Mouse (Mus musculus): ENCODE measurements around the gene Zdhhc18. TPM values are rescaled to one million over a fixed set of nuclear protein-coding genes. Genes with fewer than 3 reads are reported as not detected.

The Zdhhc18 gene
- 10 to 100 TPM; 27.5 to 38.4 TPM for total RNA-seq (2023)

DNA sequence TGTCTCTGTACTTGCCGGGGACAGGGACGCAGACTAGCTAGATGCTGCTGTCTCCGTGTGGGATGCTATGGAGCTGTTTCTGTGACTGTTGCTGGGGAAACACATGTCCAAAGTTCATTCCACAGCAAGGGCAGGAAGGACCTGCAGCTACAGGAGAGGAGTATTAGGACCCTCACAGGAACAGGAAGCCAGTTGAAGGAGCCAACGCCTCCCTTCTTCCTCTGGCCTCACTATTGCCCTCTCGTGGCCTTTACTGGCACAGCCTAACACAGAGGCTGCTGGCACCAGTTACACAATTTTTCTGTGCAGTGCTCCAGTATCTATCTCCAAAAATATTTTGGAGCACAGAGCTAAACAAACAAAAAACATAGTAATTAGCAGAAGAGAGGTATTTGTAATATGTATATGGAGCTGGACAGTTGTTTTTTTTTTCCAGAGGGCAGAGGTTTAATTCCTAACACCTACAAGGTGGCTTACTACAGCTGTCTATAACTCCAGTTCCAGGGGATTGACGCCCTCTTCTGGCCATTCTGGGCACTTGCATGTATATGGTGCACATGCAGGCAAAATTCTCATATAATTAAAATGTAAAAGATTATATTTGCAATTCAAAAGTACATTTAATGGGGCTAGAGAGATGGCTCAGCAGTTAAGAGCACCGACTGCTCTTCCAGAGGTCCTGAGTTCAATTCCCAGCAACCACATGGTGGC, at the start of gene Zdhhc18:
TSS of gene Zdhhc18 (minus strand) at position 166 of the 711 bp plus-strand sequence.

DNA sequence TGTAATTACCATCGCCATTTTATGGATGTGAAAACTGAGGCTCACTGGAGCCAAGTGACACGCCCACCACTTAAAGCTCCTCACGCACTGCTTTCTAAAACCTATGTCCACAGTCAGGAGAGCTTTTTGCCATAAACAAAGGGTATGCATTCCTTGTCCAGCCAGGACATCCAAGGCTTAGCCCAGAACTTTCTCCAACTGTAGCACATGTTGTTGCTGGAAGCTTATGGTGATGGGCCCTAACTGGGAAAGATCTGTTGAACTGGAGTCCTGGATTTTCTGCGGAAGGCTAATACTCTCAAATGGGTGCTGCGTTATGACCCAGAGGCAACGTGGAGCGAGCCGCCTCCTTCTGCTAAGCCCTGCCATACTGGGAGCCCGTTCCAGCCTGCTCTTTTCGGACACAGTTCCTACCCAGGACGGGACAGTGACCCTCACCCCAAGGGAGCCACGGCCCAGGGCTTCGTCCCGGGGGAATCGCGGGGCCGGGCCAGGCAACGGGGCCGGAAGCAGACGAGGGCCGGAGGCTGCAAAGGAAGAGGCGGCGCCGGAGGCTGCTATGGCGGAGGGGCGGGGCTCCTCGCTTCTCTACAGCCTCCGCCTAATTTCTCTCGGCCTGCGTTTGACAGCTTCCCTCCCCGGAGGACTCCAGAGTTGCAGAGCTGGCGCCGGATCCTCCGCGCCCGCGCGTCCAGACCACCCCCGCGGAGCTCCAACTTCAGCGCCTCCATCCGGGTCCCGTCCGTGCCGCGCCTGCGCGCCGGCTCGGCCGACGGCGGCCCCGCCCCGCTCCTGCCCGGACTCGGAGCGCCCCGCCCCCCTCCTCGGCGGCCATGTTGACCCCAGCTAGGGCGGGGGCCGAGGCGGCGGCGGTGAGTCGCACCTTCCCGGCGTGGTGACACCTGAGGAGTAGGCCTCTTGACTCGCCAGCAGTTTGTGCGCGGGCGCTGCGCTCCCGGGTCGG, 22.2 kb upstream of the Zdhhc18 start, which contains the start of gene Pigv:
TSS of gene Pigv (minus strand) at position 767 of the 964 bp plus-strand sequence.

DNA sequence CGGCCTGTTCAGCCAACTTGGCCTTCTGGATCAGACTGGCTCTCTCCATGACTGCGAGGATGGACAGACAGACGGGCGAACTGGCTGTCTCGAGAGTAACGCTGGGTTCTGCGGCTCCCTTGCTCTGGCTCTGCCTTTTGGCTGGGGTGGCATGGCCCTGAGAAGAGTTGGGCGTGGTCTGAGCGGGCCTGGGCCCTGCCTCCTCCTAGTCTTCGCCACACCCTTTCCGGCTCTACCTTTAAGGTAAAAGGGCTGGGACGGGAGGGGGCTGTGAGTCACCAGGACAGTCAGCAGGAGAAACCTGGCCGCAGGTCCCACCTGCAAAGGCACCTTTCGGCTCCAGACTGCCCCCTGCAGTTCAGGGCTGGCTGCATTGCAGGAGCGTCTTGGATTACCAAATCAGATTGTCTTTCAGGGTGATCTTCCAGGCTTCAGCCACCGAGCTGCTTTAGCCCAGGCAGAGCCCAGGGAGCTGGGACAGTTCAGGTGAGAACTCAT, 48.2 kb downstream of the Zdhhc18 start, which contains the start of gene Sfn:
TSS of gene Sfn (minus strand) at position 448 of the 498 bp plus-strand sequence.

DNA sequence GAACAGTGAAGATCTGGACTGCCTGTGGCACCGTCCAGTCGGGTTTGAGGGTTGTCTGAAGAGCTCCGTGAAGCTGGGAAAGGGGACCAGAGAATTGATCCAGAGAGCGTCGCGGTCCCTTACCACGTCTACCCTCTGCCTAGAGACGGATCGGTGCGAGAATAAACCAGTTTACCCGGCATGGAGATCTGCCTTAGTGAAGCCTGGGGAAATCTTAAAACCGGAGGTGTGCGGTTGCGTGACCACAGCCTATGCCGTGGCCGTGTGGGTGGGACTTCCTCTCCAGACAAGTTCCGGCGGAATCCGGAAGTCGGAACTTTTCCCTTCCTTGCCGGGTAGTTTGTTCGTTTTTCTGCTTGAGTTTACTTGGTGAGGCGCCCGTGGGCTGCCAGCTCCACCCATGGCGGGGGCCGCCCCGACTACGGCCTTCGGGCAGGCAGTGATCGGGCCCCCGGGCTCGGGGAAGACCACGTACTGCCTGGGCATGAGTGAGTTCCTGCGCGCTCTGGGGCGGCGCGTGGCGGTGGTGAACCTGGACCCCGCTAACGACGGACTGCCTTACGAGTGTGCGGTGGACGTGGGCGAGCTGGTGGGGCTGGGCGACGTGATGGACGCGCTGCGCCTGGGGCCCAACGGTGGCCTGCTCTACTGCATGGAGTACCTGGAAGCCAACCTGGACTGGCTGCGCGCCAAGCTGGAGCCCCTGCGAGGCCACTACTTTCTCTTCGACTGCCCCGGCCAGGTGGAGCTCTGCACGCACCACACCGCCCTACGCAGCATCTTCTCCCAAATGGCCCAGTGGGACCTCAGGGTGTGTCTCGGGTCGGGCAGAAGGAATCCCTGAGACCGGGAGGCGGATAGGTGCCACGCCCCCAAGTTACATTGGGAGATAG, 65.6 kb downstream of the Zdhhc18 start, which contains the start of gene Gpn2:
TSS of gene Gpn2 (plus strand) at position 304 of the 893 bp plus-strand sequence.

DNA sequence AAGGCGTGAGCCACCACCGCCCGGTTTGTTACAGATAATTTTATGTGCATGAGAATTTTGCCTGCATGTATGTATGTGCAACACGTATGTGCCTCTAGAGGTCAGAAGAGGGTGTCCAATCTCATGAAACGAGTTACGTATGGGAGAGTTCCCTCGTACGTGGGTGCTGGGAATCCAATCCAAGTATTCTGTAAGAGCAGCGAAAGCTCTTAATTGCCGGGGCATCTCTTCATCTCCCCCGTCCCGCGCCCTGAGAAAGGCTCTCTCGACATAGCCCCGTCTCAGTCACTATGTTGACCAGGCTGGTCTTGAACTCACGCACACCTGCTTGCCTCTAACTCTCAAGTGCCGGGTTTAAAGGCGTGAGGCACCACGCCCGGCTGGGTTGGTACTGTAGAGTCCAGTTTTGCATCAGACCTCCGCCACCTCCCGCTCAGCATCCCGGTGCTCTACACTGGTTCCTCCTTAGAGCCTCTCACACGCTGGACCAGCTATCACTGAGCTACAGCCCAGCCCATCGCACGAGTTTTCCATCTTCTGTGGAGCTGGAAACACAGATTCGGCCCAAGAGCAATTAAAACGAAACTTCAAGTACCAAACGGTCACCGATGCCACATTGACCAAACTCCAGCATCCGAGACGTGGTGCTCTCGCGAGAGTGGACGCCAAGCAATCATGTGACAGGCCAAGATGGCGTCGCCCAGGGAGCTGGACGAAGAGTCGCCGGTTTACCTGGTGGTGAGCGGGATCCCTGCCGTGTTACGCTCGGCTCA, 75.7 kb downstream of the Zdhhc18 start, which contains the start of gene Gpatch3:
TSS of gene Gpatch3 (plus strand) at position 676 of the 773 bp plus-strand sequence.

Other genes starting within 250 kb of the Zdhhc18 start
- gene Tent5b, start 170.0 kb downstream of the Zdhhc18 start, total RNA-seq (2023): not detected
- gene Trnp1, start 151.6 kb downstream of the Zdhhc18 start, total RNA-seq (2023): 1 to 10 TPM in 1 of 2 experiments, not detected in 1; 1.2 TPM
- gene Kdf1, start 131.2 kb downstream of the Zdhhc18 start, total RNA-seq (2023): not detected
- 10 to 100 TPM; 63.0 to 69.3 TPM for gene Nudc, start 104.2 kb downstream of the Zdhhc18 start, total RNA-seq (2023)
- not detected for gene Nr0b2, start 96.8 kb downstream of the Zdhhc18 start, total RNA-seq (2023)
- gene Gpatch3, start 75.4 kb downstream of the Zdhhc18 start, total RNA-seq (2023): 10 to 100 TPM; 19.1 to 30.9 TPM
- gene Gpn2, start 65.8 kb downstream of the Zdhhc18 start, total RNA-seq (2023): 10 to 100 TPM; 16.8 to 18.4 TPM
- gene Sfn, start 48.0 kb downstream of the Zdhhc18 start, total RNA-seq (2023): 1 to 10 TPM; 2.9 to 3.6 TPM
- 10 to 100 TPM; 23.2 to 23.5 TPM for gene Pigv, start 22.5 kb upstream of the Zdhhc18 start, total RNA-seq (2023)
- gene Arid1a, start 106.6 kb upstream of the Zdhhc18 start, total RNA-seq (2023): 100 to 1,000 TPM; 172 to 184 TPM
- gene Rps6ka1, start 237.6 kb upstream of the Zdhhc18 start, total RNA-seq (2023): 100 to 1,000 TPM; 171 to 182 TPM